Mouse (Mus musculus) T-helper 1 cell (primary cell): ENCODE measurements around the gene Nlk.
"Not testable (repeated sequence)": the region's sequence is repeated elsewhere in the genome, so short reads cannot be mapped to it uniquely, and the experiment has no call there.

ENCODE experiments used
- in situ Hi-C: fragments of 300-600 bp; cut with MboI, MseI; formaldehyde crosslinking; loops from one replicate; pipeline ENCODE4 v1.15.1; 2025; ENCODE audit warnings: high pct_unique_total_duplicates

Gene Nlk

DNA sequence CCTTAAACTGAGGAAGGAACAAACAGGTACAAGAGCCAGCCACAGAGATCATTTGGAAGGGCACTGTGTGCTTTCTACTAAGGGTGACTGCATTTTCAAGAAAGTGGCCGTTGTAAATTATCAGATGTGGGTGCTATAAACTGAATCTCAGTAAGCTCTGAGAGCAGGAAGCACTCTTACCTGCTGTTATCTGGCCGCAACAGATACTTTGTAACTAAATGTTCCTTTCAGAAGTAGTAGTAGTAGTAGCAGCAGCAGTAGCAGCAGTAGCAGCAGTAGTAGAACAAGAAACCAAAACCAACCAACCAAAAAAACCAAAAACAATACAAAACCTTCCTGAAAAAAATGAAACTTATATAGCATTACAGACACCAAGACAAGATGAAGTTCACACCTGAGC lies 101.4 kb downstream of the Nlk start:
- in situ Hi-C loops = no loop called here

DNA sequence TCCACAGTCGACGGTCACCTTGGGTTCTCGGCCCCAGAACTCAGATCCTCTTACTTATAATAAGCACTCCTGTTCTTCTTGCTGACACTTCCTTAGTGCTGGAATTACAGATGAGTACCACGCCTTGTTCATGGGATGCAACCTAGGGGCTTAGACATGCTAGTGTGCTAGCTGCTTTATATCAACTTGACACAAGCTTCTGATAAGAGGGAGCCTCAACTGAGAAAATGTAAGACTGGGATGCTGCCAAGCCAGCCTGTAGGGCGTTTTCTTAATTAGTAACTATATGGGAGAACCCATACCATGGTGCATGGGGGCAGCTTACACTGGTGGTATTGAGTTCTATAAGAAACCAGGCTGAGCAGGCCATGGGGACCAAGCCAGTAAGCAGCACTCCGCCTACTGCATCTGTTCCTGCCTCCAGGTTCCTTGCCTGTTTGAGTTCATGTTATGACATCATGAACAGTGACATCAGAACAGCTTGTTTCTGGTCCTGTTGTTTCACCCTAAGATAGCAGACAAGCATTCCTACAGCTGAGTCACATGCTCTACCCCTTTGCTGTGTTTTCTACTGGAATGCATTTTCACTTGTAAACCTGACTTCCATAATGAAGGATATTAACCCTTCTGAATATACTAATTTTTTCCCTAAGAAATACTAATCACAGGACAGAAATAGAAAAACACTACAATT lies 102.8 kb downstream of the Nlk start:
- in situ Hi-C loops = no loop called here

DNA sequence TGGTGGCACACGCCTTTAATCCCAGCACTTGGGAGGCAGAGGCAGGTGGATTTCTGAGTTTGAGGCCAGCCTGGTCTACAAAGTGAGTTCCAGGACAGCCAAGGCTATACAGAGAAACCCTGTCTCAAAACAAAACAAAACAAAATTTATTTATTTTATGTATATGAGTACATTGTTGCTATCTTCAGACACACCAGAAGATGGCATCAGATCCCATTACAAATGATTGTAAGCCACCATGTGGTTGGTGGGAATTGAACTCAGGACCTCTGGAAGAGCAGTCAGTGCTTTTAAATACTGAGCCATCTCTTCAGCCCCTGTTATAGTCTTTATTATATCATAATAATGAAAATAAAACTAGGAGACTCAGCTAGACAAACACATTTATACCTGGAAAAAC lies 109.5 kb downstream of the Nlk start:
- in situ Hi-C loops = not testable (repeated sequence)

DNA sequence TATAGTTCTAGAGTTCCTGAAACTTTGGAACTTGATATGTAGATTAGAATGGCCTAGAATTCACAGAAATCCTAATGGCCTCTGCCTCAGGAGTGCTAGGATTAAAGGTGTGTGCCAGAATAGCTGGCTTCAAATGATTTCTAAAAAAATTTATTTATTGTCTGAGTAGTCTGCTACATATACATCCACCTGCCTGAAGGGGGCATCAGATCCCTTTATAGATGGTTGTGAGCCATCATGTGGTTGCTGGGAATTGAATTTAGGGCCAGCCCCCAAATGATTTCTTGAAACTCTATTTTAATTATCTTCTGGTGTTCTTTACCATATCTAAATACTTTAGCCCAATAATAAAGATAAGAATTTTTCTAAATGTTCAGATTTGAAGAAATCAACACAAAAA lies 111.1 kb downstream of the Nlk start:
- in situ Hi-C loops = no loop called here

DNA sequence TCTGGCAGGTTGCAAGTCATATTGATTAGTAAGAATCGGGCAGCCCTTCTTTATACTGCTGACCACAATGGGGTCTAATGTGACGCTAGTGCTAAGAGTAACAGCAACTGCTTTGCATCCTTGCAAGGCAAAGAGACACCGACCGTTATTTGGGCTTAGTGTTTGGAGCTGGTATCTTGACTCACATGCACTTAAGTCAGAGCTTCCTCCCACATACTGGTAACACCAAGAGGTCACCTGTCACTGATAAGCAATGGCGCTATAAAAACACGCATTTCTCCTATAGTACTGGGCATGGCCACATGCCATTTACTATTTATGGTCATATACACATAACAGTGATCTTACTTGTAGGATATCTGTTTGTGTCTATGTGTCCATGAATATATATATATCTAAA lies 114.3 kb downstream of the Nlk start:
- in situ Hi-C loops = loop anchor here (5.0 kb wide), 1 partner anchor 259 kb away; no protein-coding TSS in a partner anchor

DNA sequence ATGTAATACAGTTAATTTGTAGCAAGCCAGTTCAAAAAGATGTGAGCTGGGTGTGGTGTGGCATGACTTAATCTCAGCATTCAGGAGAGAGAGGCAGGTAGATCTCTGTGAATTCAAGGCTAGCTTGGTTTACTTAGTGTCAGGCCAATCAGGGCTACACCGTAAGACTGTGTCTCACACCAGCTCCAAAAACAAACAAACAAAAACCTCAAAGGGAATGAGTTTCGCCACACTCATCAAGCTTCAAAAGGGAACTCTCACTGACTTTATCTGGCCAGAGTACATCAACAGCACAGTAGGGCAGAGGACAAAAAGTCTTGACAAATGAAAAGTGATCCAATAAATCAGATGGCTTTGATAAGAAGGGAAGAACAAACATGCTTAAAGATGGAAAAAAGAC lies 122.2 kb downstream of the Nlk start:
- in situ Hi-C loops = no loop called here

DNA sequence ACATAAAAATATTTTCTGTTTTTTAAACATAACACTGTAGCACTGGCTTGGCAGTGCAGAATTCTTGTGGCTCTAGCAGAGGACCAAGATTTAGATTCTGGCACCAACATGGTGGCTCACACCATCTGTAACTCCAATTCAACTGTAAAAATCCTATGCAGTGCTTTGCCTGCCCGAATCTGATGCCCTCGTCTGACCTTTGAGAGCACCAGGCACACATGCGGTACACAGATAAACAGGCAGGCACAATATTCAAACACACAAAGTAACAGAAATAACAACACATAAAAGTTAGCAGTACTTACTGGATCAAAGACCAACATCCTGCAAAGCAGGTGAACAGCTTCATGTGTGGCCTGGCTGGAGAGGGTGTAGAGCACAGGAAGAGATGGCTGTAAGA lies 122.6 kb downstream of the Nlk start:
- in situ Hi-C loops = no loop called here

DNA sequence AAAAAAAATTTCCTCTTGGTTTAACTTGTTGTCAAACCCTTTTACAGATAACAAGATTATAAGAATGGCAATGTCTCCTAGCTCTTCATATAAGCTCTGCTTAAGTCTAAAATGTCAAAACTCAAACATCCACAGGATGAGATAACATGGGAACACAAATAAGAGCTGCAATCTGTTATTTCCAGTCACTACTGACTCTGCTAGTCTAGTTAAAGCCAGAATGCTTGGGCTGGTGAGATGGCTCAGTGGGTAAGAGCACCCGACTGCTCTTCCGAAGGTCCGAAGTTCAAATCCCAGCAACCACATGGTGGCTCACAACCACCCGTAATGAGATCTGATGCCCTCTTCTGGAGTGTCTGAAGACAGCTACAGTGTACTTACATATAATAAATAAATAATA lies 123.1 kb downstream of the Nlk start:
- in situ Hi-C loops = not testable (repeated sequence)

DNA sequence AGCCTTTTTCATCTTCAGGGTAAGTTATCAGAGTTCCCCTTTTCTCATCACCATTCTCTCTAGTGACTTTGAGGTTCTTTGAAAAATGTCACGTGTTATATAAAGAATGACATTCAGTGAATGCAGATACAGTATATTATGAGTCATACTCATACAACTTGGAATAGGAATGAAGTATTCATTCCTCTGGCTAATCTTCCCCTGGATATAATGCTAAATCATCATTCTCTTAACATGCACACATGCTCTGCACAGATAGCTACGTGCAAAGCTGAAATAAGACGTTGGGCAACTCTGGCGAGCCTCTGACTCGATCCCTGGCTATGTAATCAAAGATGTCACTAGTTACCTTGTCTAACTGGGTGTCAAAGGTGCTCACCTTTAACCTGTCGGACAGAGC lies 125.3 kb downstream of the Nlk start:
- in situ Hi-C loops = no loop called here

DNA sequence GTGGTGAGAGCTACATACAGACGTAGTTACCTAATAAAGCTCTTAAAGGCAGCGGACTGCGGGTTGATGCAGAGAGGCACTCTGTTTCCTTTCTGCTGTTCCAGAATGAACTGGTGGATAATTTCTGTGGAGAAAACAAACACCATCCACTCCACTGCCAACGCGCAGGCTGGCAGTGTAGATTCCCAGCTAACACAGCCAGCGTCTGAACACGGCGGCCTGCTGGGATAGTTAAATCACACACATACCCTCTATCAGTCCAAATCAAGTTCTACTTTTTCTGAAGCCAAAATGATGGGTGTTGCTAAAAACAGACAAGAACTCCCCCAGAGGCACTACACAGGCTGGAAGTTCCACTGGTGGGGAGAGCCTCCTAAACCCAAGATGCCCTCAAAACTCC lies 125.7 kb downstream of the Nlk start:
- in situ Hi-C loops = no loop called here

DNA sequence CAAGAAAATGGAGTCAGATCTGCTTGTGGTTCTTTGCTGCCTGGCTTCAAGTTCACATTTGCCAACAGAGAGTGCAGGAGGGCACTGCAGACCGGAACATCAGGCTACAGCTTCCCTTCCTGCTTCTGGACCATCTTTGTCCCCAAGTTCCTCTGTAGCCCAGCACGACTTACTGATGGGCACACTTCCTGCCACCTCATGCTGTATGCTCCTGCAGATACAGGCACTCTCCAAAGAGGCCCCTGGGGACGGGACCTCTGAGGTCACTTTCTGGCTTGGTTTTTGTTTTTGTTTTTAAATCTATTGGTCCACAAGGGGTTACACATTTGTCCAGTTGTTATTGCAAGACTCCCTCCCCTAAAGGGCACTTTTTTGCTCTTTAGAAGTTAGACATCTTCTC lies 127.4 kb downstream of the Nlk start:
- in situ Hi-C loops = no loop called here

DNA sequence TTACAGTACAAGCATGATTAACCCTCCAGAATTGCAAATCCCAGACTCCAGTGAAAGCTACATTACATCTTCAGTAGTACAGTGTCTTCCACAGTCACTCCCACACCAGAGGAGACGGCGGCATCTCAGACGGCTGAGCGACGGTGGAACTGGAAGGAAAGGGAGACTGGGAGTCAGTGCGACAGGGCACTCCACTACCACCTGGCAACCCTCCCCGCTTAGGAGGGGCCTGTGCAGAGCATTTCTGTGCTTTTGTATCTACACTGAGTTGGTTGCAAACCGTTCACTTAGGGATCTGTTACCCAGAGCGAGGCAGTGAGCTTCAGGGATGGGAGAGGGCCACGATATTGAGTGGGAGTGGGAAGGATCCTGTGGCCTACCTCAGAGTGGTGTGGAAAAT lies 128.3 kb downstream of the Nlk start:
- in situ Hi-C loops = no loop called here

DNA sequence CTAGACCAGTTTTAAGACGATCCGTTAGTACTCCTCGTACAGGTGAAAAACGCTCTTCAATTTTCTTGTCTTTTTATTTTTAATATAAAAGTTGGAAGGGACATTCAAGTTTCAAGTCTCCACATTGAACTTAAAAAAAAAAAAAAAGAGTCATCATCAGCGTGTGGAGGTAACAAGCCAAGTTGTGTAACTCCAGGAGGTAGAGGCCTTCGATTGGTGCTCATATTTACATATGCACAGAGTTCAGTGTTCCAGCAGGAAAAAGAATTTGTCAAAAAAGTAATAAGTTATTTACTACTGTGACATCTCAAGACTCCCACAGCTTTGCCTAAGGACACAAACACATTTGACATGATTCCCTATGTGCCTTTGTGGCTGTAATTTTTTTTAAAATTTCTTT lies 129.6 kb downstream of the Nlk start:
- in situ Hi-C loops = no loop called here

DNA sequence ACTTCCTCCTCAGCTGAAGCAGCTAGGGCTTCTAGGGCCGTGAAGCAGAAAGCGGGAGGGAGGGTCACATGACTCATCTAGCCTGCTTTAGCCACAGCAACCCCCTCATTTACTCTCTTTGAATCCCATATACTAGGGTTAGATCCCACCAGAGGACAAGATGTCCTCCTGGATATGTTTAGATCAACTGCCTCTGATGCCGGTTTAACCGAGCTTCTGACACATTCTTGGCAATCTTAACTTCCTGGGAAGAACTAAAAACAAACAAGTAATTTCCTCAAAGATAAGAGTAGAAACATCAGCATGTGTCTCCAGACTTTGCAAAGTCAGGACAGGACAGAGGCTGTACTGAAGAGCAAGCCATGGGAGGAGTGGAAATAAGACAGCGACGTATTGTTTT lies 130.4 kb downstream of the Nlk start:
- in situ Hi-C loops = no loop called here

DNA sequence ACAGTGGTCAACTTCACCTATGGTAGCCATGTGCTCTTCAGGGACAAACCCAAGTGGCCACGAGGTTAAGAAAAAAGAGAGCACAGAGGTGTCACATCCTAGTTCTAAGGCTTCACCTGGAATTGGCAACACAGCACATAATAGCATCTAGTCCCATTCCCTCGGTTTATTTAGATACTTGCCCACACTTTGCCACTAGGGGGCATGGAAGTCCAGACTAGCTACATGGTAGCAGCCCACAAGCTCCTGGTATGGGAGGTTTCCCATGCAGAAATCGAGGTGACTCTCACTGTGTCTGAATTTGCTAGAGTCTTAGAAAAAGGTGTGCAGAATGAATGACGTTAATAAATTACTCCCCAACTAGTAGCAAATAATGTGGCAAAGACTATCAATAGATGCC lies 136.7 kb downstream of the Nlk start:
- in situ Hi-C loops = no loop called here

DNA sequence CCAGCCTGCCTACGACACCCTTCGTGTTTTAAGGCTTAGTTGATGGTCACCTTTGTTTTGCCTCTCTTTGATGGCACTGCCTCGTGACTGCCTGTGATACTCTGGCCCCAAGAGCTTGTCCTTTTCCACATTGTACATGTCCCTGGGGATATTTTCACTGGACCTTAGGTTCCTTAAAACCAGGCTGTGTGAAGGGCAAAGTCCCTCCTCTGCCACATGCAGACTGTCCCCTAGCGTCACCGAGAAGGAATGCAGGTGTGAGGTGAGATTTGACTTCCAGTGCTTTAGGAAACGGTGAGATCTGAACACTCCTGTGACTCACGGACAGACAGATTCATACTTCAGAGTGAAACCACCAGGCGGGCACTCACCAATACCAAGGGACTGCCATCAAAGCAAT lies 139.9 kb downstream of the Nlk start:
- in situ Hi-C loops = no loop called here

DNA sequence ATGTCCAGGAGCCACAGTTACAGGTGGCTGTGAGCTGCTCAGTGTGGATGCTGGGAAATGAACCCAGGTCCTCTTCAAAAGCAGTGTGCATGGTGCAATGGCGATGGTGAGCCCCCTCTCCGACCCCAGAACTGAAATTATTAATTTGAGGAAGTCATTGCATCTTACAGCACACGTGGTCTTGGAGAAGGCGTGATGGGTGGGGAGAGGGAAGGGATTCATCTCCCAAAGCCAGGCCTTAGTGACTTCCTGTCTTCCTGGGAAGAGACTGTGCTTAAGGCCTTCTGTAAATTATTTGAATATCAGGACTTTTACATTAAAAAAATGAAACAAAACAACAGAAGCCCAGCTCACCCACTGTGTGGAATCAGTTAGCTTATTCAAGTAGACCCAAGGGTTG lies 141.1 kb downstream of the Nlk start:
- in situ Hi-C loops = no loop called here

DNA sequence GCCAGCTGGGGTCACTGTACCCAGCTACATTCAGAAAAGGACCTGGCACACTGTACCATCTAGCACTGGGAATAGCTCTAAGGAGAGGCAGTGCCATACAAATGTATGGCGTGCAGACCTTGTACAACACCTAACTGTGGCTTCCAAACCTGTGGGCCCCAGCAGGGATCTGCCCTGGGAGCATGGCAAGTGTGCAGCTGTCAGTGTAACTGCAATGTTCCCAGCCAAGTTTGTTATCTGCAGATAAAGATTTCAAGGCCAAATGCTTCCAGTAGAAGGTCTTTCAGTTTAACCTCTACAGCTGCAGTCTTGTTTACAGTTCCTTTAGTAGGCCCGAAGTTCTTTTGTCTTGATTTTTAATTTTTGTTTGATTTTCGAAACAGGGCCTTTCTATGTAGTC lies 141.6 kb downstream of the Nlk start:
- in situ Hi-C loops = no loop called here

DNA sequence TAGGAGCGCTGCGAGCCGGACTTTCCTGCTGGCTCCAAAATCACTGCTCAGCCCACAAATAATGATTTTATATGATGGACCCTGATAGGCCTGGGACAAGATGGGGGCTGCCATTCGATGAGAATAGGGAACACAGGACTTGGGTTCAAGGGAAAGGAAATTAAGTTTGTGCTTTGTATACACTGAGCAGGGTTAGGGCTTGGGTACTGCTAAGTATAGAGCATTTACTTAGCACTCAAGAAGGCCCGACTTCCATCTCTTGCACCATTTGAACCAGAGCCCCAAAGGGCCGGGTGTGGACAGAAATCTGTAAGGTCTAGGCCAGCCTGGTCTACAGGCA lies 146.1 kb downstream of the Nlk start:
- in situ Hi-C loops = no loop called here

DNA sequence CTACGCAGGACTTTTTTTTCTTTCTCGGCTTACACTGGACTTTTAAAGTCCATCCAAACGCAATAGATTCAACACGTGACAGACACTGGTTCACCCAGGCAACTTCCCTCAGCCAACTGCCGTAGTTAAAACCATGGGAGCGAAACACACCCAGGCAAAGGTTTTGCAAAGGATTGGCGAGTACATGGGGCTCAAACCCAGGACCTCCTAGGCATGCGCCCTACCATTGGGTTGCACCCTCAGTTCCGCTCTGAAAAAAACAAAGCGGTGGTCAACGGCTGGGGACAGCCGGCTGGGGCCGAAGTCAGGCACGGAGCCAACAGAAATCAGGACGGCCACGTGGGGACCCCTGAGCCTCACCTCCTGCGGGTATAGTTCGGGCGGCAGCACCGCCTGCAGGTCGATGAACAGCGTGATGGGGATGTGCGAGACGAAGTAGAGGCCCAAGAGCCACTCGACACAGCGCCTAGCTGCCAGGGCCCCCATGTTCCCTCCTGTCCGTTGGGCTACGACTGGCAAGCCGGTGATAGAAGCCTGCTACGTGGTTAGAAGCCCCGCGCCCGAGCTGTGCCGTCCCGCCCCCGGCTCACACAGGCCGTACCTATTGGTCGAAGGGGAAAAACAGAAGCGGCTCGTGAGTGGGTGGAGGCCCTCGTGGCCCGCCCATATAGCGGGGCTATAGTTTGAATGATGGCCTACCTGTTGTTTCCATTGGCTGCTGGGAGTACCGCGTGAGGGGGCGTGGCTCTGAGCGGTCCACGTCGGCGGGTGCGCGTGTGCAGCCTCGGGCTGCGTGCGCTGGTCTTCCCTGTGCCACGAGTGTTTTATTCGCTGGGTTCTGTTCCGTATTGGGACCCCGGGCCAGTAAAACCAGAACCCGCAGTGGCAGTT lies 146.8 kb downstream of the Nlk start, which contains the start of gene Tmem97:
Gene Tmem97 (minus strand): TSS at position 610 of the 891 bp plus-strand sequence.
- in situ Hi-C loops = no loop called here

DNA sequence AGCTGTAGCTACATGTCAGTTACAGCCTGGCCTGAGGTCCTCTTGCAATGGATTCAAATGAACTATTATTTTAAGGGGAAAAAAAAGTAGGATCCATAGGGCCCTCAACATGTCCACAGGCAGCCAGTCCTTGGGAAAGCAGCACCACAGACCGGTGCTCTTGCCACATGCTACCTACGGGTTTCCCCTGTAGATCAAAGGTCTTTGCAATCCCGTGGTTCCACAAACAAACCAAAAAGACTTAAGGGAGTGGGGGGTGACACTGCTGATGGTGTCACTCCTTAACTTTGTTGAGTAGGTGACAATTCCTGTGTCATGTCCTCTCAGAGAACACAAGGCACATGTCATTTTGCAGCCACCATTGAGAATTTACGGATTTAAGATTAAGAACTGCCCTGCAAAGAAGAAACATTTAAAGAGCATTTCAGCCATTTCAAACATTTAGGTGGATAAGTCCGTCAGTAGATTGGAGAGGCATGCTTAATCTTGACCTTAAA lies 147.6 kb downstream of the Nlk start:
- in situ Hi-C loops = no loop called here

DNA sequence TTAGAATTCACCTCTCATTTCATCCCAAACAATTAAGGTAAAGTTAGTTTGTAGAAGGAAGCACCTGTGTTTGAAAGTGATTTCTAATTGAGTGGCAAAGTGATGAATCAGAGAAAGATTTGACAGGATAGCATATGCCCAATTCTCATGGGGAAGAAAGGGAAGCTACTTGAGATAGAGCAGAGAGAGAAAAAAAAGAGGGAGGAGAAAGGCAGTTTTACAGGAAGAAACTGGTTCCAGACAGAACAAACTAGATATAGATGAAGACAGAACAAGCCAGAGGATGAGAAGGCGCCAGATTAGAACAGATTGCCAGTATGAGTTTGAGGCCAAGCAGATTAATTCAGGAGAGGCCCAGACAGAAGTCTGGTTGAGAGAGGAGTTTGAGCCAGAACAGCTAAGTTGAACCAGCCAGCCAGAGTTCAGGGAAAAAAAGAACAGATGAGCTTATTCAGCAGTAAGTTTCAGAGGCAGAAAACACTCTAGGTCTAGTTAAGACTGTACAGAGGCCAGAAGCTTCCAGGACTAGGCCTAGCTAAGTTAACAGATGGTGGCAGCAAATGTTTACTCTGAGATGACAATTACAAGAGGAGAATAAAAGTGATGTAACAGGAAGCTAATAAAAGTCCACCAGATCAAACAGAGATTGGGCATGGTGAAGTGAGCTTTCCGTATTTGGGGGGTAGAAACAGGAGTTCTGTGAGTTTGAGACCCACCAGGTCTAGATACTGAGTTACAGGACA lies 149.3 kb downstream of the Nlk start:
- in situ Hi-C loops = no loop called here
